ENCODE assay signal across 8 mouse cellular contexts in the genomic region with DNA sequence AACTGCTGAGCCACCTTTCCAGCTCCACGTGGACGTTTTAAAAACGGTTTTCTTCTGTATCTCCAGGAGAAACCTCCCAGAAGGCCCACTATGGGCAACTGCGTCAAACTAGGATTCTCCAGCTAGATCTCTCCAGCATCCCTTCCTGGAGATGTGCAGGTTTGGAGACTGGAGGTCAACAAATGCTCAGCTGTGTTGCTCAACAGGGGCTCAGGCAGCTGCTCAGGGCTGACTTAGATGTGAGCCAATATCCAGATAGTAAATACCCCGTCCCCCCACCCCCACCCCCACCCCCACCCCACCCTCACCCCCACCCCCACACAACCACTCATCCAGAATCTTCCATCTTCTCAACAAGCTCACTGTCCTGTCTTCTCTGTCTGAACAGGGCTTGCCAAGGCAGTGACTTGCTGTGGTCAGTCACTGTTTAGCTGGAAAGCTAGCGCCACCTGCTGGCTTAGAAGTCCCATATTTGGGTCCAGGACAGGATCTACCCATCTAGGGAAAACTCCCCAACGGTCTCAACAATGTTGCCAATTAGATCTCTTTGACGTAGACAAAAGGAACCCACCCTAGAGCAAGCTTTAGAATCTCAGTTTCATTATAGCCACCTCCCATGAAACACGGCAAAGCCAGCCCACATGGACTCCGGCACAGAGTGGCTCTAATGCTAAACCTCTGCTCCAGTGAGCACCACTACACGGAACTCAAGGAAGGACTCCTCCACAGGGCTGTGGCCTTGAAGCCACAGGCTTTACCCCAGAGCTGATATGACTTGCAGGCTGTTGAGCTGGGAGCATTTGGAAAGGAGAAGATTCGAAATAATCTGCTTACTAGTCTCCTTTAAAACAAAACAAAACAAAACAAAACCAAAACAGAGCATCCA.
A peak's percentile ranks its signal among the peaks of the same experiment; 100 is the strongest.
DNase-seq lines count a peak whose midpoint lies in the region; ATAC-seq and TF ChIP-seq lines count a peak whose summit lies in the region.
"Had no signal": no experiment of that assay in that cellular context is flagged by ENCODE, and none has a peak within 500 bp of the region (broad histone marks: within the 10 kb centered on the region; RNA-seq: fewer than 3 reads in every experiment).

No protein-coding gene starts in this region.

- DNase-seq in adrenal gland, adult 18-20 months (ENCODE audit: low spot score in 2 of 2): peak; percentile 80 to 81
- peak; percentile 83 to 87 for DNase-seq in cerebellum, postnatal 36 days
- peak; percentile 86 for DNase-seq in gastrocnemius, adult 2 months
- peak; percentile 67 for DNase-seq in induced T-regulatory cell, adult 2 months (ENCODE audit: low read depth)
- DNase-seq in left cerebral cortex, adult 8-10 months (ENCODE audit: low spot score in 2 of 2): peak; percentile 40 to 57
- peak; percentile 11 for DNase-seq in splenic B cell, adult 2 months (ENCODE audit: low read depth, low spot score)

- no peak overlapping the region for H3K9ac ChIP-seq in midbrain, embryonic 15.5 days
- H3K9ac ChIP-seq: liver, embryonic 15.5 days had no signal

- no peaks in the 10 kb centered on the region for H3K27me3 ChIP-seq in midbrain, embryonic 15.5 days (replicated peaks)
- H3K27me3 ChIP-seq in splenic B cell, adult 2 months (ENCODE audit: control insufficient read depth, insufficient read depth, low read length, poor library complexity, severe bottlenecking): no peaks in the 10 kb centered on the region
- H3K27me3 ChIP-seq: liver, embryonic 15.5 days had no signal

- WGBS in midbrain, embryonic 15.5 days: 43% methylated on average over 12 of the region's 12 CpGs

- no peaks in the 10 kb centered on the region for H3K9me3 ChIP-seq in midbrain, embryonic 15.5 days
- H3K9me3 ChIP-seq: liver, embryonic 15.5 days had no signal

- no peak overlapping the region for H3K4me2 ChIP-seq in midbrain, embryonic 15.5 days
- H3K4me2 ChIP-seq: liver, embryonic 15.5 days had no signal

- H3K4me1 ChIP-seq in midbrain, embryonic 15.5 days: no peaks in the 10 kb centered on the region
- H3K4me1 ChIP-seq: liver, embryonic 15.5 days had no signal

- H3K36me3 ChIP-seq in midbrain, embryonic 15.5 days (replicated peaks): no peaks in the 10 kb centered on the region
- no peaks in the 10 kb centered on the region for H3K36me3 ChIP-seq in splenic B cell, adult 2 months (ENCODE audit: control insufficient read depth, insufficient read depth, low read length, poor library complexity, severe bottlenecking)
- H3K36me3 ChIP-seq: liver, embryonic 15.5 days had no signal

- intact Hi-C loops in gastrocnemius, adult 2 months (cut with DNase I): loop anchor here (10.0 kb wide), 1 partner anchor 391 kb away; no protein-coding TSS in a partner anchor

- no peak overlapping the region for H3K4me3 ChIP-seq in gastrocnemius, adult 2 months
- H3K4me3 ChIP-seq in midbrain, embryonic 15.5 days: no peak overlapping the region
- H3K4me3 ChIP-seq: liver, embryonic 15.5 days had no signal

- H3K27ac ChIP-seq in gastrocnemius, adult 2 months: no peak overlapping the region
- no peak overlapping the region for H3K27ac ChIP-seq in midbrain, embryonic 15.5 days
- H3K27ac ChIP-seq: liver, embryonic 15.5 days had no signal

- TF ChIP-seq CTCF in gastrocnemius, adult 2 months (IDR thresholded peaks at IDR 0.05): peak; percentile 79

- peak; percentile 86 for ATAC-seq in midbrain, embryonic 15.5 days (replicated peaks)

Comparison
In these comparisons a context has a peak if more than half of its experiments do, and no peak if none do; other contexts are left out.
1. DNase-seq: peak in every context shown above with its lines; median percentile 86 in gastrocnemius, adult 2 months; 85 in cerebellum, postnatal 36 days; 80 in adrenal gland, adult 18-20 months; 67 in induced T-regulatory cell, adult 2 months; 48 in left cerebral cortex, adult 8-10 months; 11 in splenic B cell, adult 2 months.